Mouse (Mus musculus): ENCODE results near the gene Atp11a. TPM values are rescaled to one million over a fixed set of nuclear protein-coding genes. Genes with fewer than 3 reads are reported as not detected.

Atp11a gene
- total and polyA plus RNA-seq, 3 experiments, result 20.9 to 39.7 TPM; not detected in 1

DNA sequence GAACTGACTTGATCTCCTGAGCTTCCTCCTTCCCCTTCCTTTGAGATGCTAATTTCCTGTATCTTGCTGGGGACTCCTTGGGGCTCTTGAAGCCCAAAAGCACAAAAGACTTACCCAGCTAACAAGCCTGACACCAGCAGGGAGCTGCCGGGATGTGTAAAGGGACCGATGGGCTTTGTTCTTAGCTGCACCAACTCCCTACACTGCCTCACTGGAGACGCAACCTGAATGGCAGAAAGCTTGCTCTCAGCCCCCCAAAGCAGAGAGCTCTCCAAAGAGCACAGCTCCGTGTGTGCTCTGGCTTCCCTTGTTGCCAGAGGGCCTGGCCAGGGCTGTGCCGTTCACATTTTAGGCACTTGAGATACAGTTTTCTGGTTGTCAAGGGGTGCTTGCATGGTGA lies 114.6 kb downstream of the Atp11a start:
- H3K36me3 ChIP-seq (ENCODE audit: control insufficient read depth in 1 of 2, insufficient read depth in 2 of 2, low read length in 2 of 2), result no peaks in the 10 kb centered on the region; a peak in 1 of 4 replicates
- no peaks in the 10 kb centered on the region for H3K9me3 ChIP-seq (replicated peaks; ENCODE audit: insufficient read depth, low read length)
- peaks cover 5 to 13% of the 10 kb centered on the region in 2 experiments for H3K4me1 ChIP-seq (ENCODE audit: control insufficient read depth in 1 of 2, insufficient read depth in 2 of 2, low read length in 2 of 2)
- no peaks in the 10 kb centered on the region for H3K79me2 ChIP-seq (ENCODE audit: control insufficient read depth, insufficient read depth, low read length, poor library complexity)
- no peak for TF ChIP-seq TBP (IDR thresholded peaks at IDR 0.05; ENCODE audit: low read depth, low read length)
- no peak overlapping the region for H3K4me3 ChIP-seq (ENCODE audit: control insufficient read depth in 1 of 2, insufficient read depth in 1 of 2, low read depth in 2 of 2, low read length in 2 of 2)
- no peak overlapping the region for H3K27ac ChIP-seq (ENCODE audit: control insufficient read depth, low read depth, low read length)
- no peak for DNase-seq (ENCODE audit: low read depth, low spot score)
- no peaks in the 10 kb centered on the region for H3K27me3 ChIP-seq (ENCODE audit: control insufficient read depth in 1 of 2, insufficient read depth in 2 of 2, low read length in 2 of 2)
- no peak overlapping the region for H3K9ac ChIP-seq (ENCODE audit: control insufficient read depth, low read depth, low read length, poor library complexity, severe bottlenecking)

DNA sequence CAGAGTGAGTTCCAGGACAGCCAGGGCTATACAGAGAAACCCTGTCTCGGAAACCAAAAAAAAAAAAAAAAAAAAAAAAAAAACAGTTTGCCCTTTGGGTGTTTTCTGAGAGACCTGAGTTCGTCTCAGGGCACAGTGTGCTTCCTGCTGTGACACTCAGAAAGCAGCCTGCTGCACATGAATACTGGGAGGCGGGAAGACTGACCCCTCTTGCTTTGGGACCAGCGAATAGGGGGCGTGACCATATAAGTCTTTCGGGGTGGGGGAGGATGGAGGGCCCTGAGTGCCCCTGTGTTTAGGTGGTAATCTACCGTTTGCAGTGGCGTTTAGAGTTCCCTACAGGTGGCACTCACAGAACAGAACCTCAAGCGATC lies 116.2 kb downstream of the Atp11a start:
- H3K36me3 ChIP-seq (ENCODE audit: control insufficient read depth in 1 of 2, insufficient read depth in 2 of 2, low read length in 2 of 2), result no peaks in the 10 kb centered on the region; a peak in 1 of 4 replicates
- peak overlapping the region; percentile 61 to 94 for H3K4me3 ChIP-seq (ENCODE audit: control insufficient read depth in 1 of 2, insufficient read depth in 1 of 2, low read depth in 2 of 2, low read length in 2 of 2)
- H3K27me3 ChIP-seq (ENCODE audit: control insufficient read depth in 1 of 2, insufficient read depth in 2 of 2, low read length in 2 of 2), result no peaks in the 10 kb centered on the region
- TF ChIP-seq KAT2A (conservative IDR thresholded peaks at IDR 0.05; ENCODE audit: low read depth, low read length) (no peak), ZNF384 (IDR thresholded peaks at IDR 0.05; ENCODE audit: low read depth, low read length) (peak; percentile 50)
- no peak overlapping the region for H3K27ac ChIP-seq (ENCODE audit: control insufficient read depth, low read depth, low read length)
- H3K4me1 ChIP-seq (ENCODE audit: control insufficient read depth in 1 of 2, insufficient read depth in 2 of 2, low read length in 2 of 2), result peaks cover 5 to 13% of the 10 kb centered on the region in 2 experiments
- H3K79me2 ChIP-seq (ENCODE audit: control insufficient read depth, insufficient read depth, low read length, poor library complexity), result no peaks in the 10 kb centered on the region
- peak overlapping the region; percentile 53 for H3K9ac ChIP-seq (ENCODE audit: control insufficient read depth, low read depth, low read length, poor library complexity, severe bottlenecking)
- H3K9me3 ChIP-seq (replicated peaks; ENCODE audit: insufficient read depth, low read length), result no peaks in the 10 kb centered on the region
- peak; percentile 28 for DNase-seq (ENCODE audit: low read depth, low spot score)

DNA sequence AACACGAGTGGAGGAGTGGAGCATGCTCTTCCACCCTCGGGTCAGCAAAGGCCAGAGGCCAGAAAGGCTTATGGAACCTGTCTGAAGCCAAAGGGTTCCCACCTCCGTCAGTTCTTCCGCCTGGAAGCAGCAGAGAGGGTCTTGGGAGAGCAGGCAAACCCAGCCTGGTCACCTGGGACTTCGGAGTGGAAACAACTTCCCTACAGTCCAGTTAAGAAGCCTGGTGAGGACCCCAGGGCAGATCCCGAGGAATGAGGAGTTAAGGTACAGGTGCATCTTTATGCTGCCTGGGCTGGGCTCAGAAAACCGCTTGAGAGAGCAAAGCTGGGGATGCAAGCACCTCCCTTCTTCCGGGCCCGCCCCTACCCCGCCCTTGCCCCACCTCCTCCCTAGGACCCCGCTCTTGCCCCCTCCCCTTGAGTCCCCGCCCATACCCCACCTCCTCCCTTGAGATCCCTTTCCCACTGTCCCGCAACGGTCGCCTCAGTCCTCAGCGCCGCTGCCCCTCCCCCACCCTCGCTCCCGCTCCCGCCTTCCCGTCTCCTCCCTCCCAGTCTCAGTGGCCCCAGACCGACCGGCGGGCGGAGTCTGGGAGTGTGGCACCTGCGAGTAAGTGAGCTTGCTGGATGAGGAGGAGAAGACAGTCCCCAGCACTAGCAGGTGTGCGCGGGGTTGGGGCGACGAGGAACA lies 116.7 kb downstream of the Atp11a start, which contains the start of gene Mcf2l:
TSS of gene Mcf2l (plus strand) at position 450 of the 690 bp plus-strand sequence.
- H3K27me3 ChIP-seq (ENCODE audit: control insufficient read depth in 1 of 2, insufficient read depth in 2 of 2, low read length in 2 of 2), result no peaks in the 10 kb centered on the region
- peak within 1 kb of the TSS; percentile 53 for H3K9ac ChIP-seq (ENCODE audit: control insufficient read depth, low read depth, low read length, poor library complexity, severe bottlenecking)
- peaks cover 5 to 13% of the 10 kb centered on the region in 2 experiments for H3K4me1 ChIP-seq (ENCODE audit: control insufficient read depth in 1 of 2, insufficient read depth in 2 of 2, low read length in 2 of 2)
- H3K36me3 ChIP-seq (ENCODE audit: control insufficient read depth in 1 of 2, insufficient read depth in 2 of 2, low read length in 2 of 2), result no peaks in the 10 kb centered on the region; a peak in 1 of 4 replicates
- H3K79me2 ChIP-seq (ENCODE audit: control insufficient read depth, insufficient read depth, low read length, poor library complexity), result no peaks in the 10 kb centered on the region
- DNase-seq (ENCODE audit: low read depth, low spot score), result peak; percentile 82
- H3K4me3 ChIP-seq (ENCODE audit: control insufficient read depth in 1 of 2, insufficient read depth in 1 of 2, low read depth in 2 of 2, low read length in 2 of 2), result peak within 1 kb of the TSS; percentile 61 to 94
- no peaks in the 10 kb centered on the region for H3K9me3 ChIP-seq (replicated peaks; ENCODE audit: insufficient read depth, low read length)
- H3K27ac ChIP-seq (ENCODE audit: control insufficient read depth, low read depth, low read length), result no peak within 1 kb of the TSS
- TF ChIP-seq TBP (IDR thresholded peaks at IDR 0.05; ENCODE audit: low read depth, low read length) (no peak), NRF1 (IDR thresholded peaks at IDR 0.05; ENCODE audit: insufficient read depth, low read depth, low read length, poor library complexity, severe bottlenecking) (no peak), MAZ (IDR thresholded peaks at IDR 0.05; ENCODE audit: low read depth, low read length) (peak; percentile 85), TCF12 (IDR thresholded peaks at IDR 0.05; ENCODE audit: low read depth, low read length) (0 out of 2 replicates have a peak, but pooled peaks have one; percentile 29), USF1 (IDR thresholded peaks at IDR 0.05; ENCODE audit: low read depth, low read length) (0 out of 2 replicates have a peak, but pooled peaks have one; percentile 8), NELFE (IDR thresholded peaks at IDR 0.05; ENCODE audit: low read depth, low read length) (peak; percentile 46), ZNF384 (IDR thresholded peaks at IDR 0.05; ENCODE audit: low read depth, low read length) (no peak), GATA1 (IDR thresholded peaks at IDR 0.05; ENCODE audit: low read depth, low read length) (no peak), POLR2AphosphoS2 (IDR thresholded peaks at IDR 0.05; ENCODE audit: low read length) (no peak), ZMIZ1 (IDR thresholded peaks at IDR 0.05; ENCODE audit: low read depth, low read length) (0 out of 2 replicates have a peak, but pooled peaks have one; percentile 48), CHD1 (IDR thresholded peaks at IDR 0.05; ENCODE audit: low read depth, low read length) (no peak), ELF1 (IDR thresholded peaks at IDR 0.05; ENCODE audit: low read depth, low read length) (peak; percentile 15; the same call in 1 of the 2 replicates), USF2 (IDR thresholded peaks at IDR 0.05; ENCODE audit: borderline replicate concordance in 1 of 2, insufficient read depth in 1 of 2, low read depth in 1 of 2, low read length in 2 of 2) (no peak), RAD21 (IDR thresholded peaks at IDR 0.05; ENCODE audit: low read depth, low read length) (no peak), GABPA (IDR thresholded peaks at IDR 0.05; ENCODE audit: low read depth, low read length) (no peak), EP300 (IDR thresholded peaks at IDR 0.05; ENCODE audit: low read depth in 1 of 2, low read length in 2 of 2) (0 out of 4 replicates have a peak, but pooled peaks of 1 of the 2 experiments have one; percentile 30), HCFC1 (IDR thresholded peaks at IDR 0.05; ENCODE audit: low read depth, low read length) (no peak), CHD2 (IDR thresholded peaks at IDR 0.05; ENCODE audit: low read length) (0 out of 2 replicates have a peak, but pooled peaks have one; percentile 23), POLR2A (IDR thresholded peaks at IDR 0.05; ENCODE audit: control insufficient read depth in 1 of 2, insufficient read depth in 1 of 2, low read depth in 1 of 2, low read length in 2 of 2, poor library complexity in 1 of 2) (peak in 1 of 2 experiments; percentile 42; a peak in 2 of 4 replicates), SIN3A (IDR thresholded peaks at IDR 0.05; ENCODE audit: low read length) (peak; percentile 29; the same call in 1 of the 2 replicates), SMC3 (IDR thresholded peaks at IDR 0.05; ENCODE audit: low read depth, low read length) (no peak), MAFK (IDR thresholded peaks at IDR 0.05; ENCODE audit: borderline replicate concordance, low read depth, low read length) (no peak), MYB (IDR thresholded peaks at IDR 0.05; ENCODE audit: low read depth, low read length) (no peak)
